Mouse (Mus musculus) myocyte (in vitro differentiated cells): ENCODE data around the gene St6galnac3.

Experiments
- CEBPB ChIP-seq: IDR thresholded peaks from 2 replicates; pipeline ENCODE4 v1.6.1; 2011; ENCODE audit warnings: mild to moderate bottlenecking, moderate library complexity; ENCODE audit not compliant: poor library complexity, insufficient read depth, severe bottlenecking
- E2F4 ChIP-seq: IDR thresholded peaks from one replicate; pipeline ENCODE4 v1.6.1; 2011; ENCODE audit warnings: mild to moderate bottlenecking, control low read depth, moderate library complexity; ENCODE audit not compliant: insufficient read depth
- MAX ChIP-seq: IDR thresholded peaks from one replicate; pipeline ENCODE4 v1.6.1; 2011; ENCODE audit warnings: low read depth, mild to moderate bottlenecking, control low read depth
- MYOD1 ChIP-seq, 3 experiments: IDR thresholded peaks; one replicate each; pipeline ENCODE4 v1.6.1; 2011; ENCODE audit warnings: control low read depth in 2 of 3, low read depth in 2 of 3, mild to moderate bottlenecking in 2 of 3, moderate library complexity in 1 of 3; ENCODE audit not compliant: insufficient read length in 2 of 3, control insufficient read depth in 1 of 3
- MYOG ChIP-seq, 3 experiments: IDR thresholded peaks; one replicate each; pipeline ENCODE4 v1.6.1; 2011; ENCODE audit warnings: control low read depth in 2 of 3, low read depth in 2 of 3, mild to moderate bottlenecking in 2 of 3; ENCODE audit not compliant: insufficient read length in 2 of 3, control insufficient read depth in 1 of 3, insufficient read depth in 1 of 3
- POLR2A ChIP-seq: IDR thresholded peaks from one replicate; pipeline ENCODE4 v1.6.1; 2011; ENCODE audit warnings: low read depth, mild to moderate bottlenecking, control low read depth, moderate library complexity; ENCODE audit not compliant: insufficient read length
- POLR2AphosphoS2 ChIP-seq: IDR thresholded peaks from one replicate; pipeline ENCODE4 v1.6.1; 2011; ENCODE audit warnings: low read depth, control low read depth; ENCODE audit not compliant: insufficient read length
- REST ChIP-seq: IDR thresholded peaks from one replicate; pipeline ENCODE4 v1.6.1; 2011; ENCODE audit warnings: mild to moderate bottlenecking, control low read depth, moderate library complexity; ENCODE audit not compliant: insufficient read depth, insufficient read length
- SRF ChIP-seq: IDR thresholded peaks from one replicate; pipeline ENCODE4 v1.6.1; 2011; ENCODE audit warnings: low read depth; ENCODE audit not compliant: control insufficient read depth, insufficient read length
- TCF12 ChIP-seq: IDR thresholded peaks from one replicate; pipeline ENCODE4 v1.6.1; 2011; ENCODE audit warnings: mild to moderate bottlenecking, control low read depth; ENCODE audit not compliant: poor library complexity, insufficient read depth, severe bottlenecking
- TCF3 ChIP-seq: IDR thresholded peaks from one replicate; pipeline ENCODE4 v1.6.1; 2011; ENCODE audit warnings: low read depth, control low read depth; ENCODE audit not compliant: insufficient read length
- USF1 ChIP-seq: IDR thresholded peaks from one replicate; pipeline ENCODE4 v1.6.1; 2011; ENCODE audit warnings: low read depth, mild to moderate bottlenecking, control low read depth, moderate library complexity

DNA sequence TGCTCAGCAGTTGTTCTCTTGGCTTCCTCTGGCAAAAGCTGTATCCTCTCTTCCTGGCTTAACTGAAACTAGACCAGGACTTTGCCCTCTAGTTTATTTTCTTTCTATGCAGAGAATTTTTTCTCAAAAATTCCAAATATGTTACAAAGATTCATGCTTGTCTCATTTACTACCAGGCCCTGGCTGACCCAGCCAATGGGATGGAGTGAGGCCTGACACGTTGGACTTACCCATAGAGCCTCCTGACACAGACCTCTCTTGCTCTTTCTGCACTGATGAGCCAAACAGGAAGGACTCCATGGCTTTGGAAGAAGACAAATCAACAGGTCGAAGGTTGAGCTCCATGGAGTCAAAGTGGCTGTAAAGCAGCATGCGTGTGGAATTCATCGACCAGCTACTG lies 526.5 kb downstream of the St6galnac3 start:
- TF ChIP-seq POLR2A (no peak), USF1 (no peak), CEBPB (no peak), POLR2AphosphoS2 (no peak), TCF12 (no peak), E2F4 (no peak), MAX (no peak), SRF (no peak), MYOG (IDR thresholded peaks at IDR 0.05; ENCODE audit: control insufficient read depth in 1 of 3, insufficient read depth in 1 of 3, insufficient read length in 2 of 3, low read depth in 2 of 3) (no peak), MYOD1 (IDR thresholded peaks at IDR 0.05; ENCODE audit: control insufficient read depth in 1 of 3, insufficient read length in 2 of 3, low read depth in 2 of 3) (no peak), REST (no peak), TCF3 (no peak)
